Mouse (Mus musculus): ENCODE results near the gene Fxyd5. TPM values are rescaled to one million over a fixed set of nuclear protein-coding genes. Genes with fewer than 3 reads are reported as not detected.

The Fxyd5 gene
- polyA plus RNA-seq (2012; rRNA removed) = 49.2 and 54.5 TPM in 2 replicates

GRCm38 (mm10) chr7:31042431-31042910, at the start of gene Fxyd5:
Gene Fxyd5 (minus strand): TSS chr7:31042481.
- DNase-seq (ENCODE audit: low read depth, low spot score) = no peak
- 51% methylated on average over 10 of the region's 10 CpGs for WGBS

- 79% methylated on average over 2 of the region's 2 CpGs for WGBS
- DNase-seq (ENCODE audit: low read depth, low spot score) = no peak
Observed at GRCm38 (mm10) chr7:31089721-31090120, 47.4 kb upstream of the Fxyd5 start.

GRCm38 (mm10) chr7:31088206-31088605, 45.9 kb upstream of the Fxyd5 start:
- no peak for DNase-seq (ENCODE audit: low read depth, low spot score)

GRCm38 (mm10) chr7:31087262-31087661, 45.0 kb upstream of the Fxyd5 start:
- DNase-seq (ENCODE audit: low read depth, low spot score) = no peak
- WGBS = 64% methylated on average over 2 of the region's 2 CpGs

More at GRCm38 (mm10) chr7:31088206-31088605, 45.9 kb upstream of the Fxyd5 start:
- WGBS = 74% methylated on average over 3 of the region's 3 CpGs

GRCm38 (mm10) chr7:31086175-31086755, 44.0 kb upstream of the Fxyd5 start:
- WGBS = 95% methylated on average over 9 of the region's 9 CpGs
- DNase-seq (ENCODE audit: low read depth, low spot score) = no peak

GRCm38 (mm10) chr7:31085171-31085570, 42.9 kb upstream of the Fxyd5 start:
- DNase-seq (ENCODE audit: low read depth, low spot score) = no peak
- 20% methylated on average over 3 of the region's 3 CpGs for WGBS

- DNase-seq (ENCODE audit: low read depth, low spot score) = no peak
- 75% methylated on average over 9 of the region's 9 CpGs for WGBS
Observed at GRCm38 (mm10) chr7:31084140-31084539, 41.9 kb upstream of the Fxyd5 start.

- DNase-seq (ENCODE audit: low read depth, low spot score) = no peak
- WGBS = 64% methylated on average over 14 of the region's 14 CpGs
Observed at GRCm38 (mm10) chr7:31082831-31083588, 40.7 kb upstream of the Fxyd5 start.

GRCm38 (mm10) chr7:31082106-31082505, 39.8 kb upstream of the Fxyd5 start:
- DNase-seq (ENCODE audit: low read depth, low spot score) = no peak

GRCm38 (mm10) chr7:31081106-31081505, 38.8 kb upstream of the Fxyd5 start:
- WGBS = 62% methylated on average over 1 of the region's 1 CpGs
- DNase-seq (ENCODE audit: low read depth, low spot score) = no peak

- DNase-seq (ENCODE audit: low read depth, low spot score) = no peak
- 78% methylated on average over 3 of the region's 3 CpGs for WGBS
Observed at GRCm38 (mm10) chr7:31080611-31081010, 38.3 kb upstream of the Fxyd5 start.

- DNase-seq (ENCODE audit: low read depth, low spot score) = no peak
- 85% methylated on average over 8 of the region's 8 CpGs for WGBS
Observed at GRCm38 (mm10) chr7:31079670-31080069, 37.4 kb upstream of the Fxyd5 start.

- DNase-seq (ENCODE audit: low read depth, low spot score) = no peak
Observed at GRCm38 (mm10) chr7:31077885-31078445, 35.7 kb upstream of the Fxyd5 start.

GRCm38 (mm10) chr7:31077470-31077869, 35.2 kb upstream of the Fxyd5 start:
- WGBS = 62% methylated on average over 6 of the region's 6 CpGs
- no peak for DNase-seq (ENCODE audit: low read depth, low spot score)

More at GRCm38 (mm10) chr7:31077885-31078445, 35.7 kb upstream of the Fxyd5 start:
- 44% methylated on average over 5 of the region's 5 CpGs for WGBS

- WGBS = 22% methylated on average over 5 of the region's 5 CpGs
- DNase-seq (ENCODE audit: low read depth, low spot score) = no peak
Observed at GRCm38 (mm10) chr7:31076492-31076891, 34.2 kb upstream of the Fxyd5 start, which contains the start of gene Fxyd3. Gene Fxyd3 (minus strand): TSS chr7:31076704.

- 25% methylated on average over 5 of the region's 5 CpGs for WGBS
- no peak for DNase-seq (ENCODE audit: low read depth, low spot score)
Observed at GRCm38 (mm10) chr7:31074713-31075069, 32.4 kb upstream of the Fxyd5 start.

GRCm38 (mm10) chr7:31074061-31074712, 31.9 kb upstream of the Fxyd5 start:
- 22% methylated on average over 7 of the region's 7 CpGs for WGBS
- no peak for DNase-seq (ENCODE audit: low read depth, low spot score)

GRCm38 (mm10) chr7:31073546-31073945, 31.3 kb upstream of the Fxyd5 start:
- no peak for DNase-seq (ENCODE audit: low read depth, low spot score)

- DNase-seq (ENCODE audit: low read depth, low spot score) = no peak
- WGBS = 19% methylated on average over 9 of the region's 9 CpGs
Observed at GRCm38 (mm10) chr7:31072326-31072725, 30.0 kb upstream of the Fxyd5 start.

GRCm38 (mm10) chr7:31070324-31070723, 28.0 kb upstream of the Fxyd5 start:
- DNase-seq (ENCODE audit: low read depth, low spot score) = no peak
- WGBS = 87% methylated on average over 6 of the region's 6 CpGs
